Mouse (Mus musculus) E14TG2a.4 (cell line): ENCODE measurements around the gene Gpc6.

Experiments
- CTCF ChIP-seq: conservative IDR thresholded peaks from 2 replicates; pipeline ENCODE4 v1.5.1; 2014; ENCODE audit warnings: low read length
- NANOG ChIP-seq: IDR thresholded peaks from 2 replicates; pipeline ENCODE4 v1.6.1; 2014; ENCODE audit warnings: borderline replicate concordance, low read length, mixed read lengths

DNA sequence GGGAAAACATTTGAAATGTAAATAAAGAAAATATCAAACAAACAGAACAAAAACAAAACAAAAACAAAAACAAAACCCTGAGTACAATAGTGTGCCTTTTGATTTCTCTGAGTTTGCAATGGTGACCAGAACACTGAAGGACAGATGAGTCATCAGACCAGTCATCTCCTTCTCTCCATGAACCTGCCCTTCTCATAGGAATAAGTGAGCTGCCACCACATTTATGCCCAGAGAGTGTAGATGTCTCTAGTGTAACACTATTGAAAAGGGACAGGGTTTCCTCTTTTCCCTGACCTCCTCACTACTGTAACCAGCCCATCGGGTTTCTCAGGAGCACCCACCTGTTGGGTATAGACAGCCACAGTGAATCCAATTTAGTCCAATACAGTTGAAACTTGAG, 14.4 kb downstream of the Gpc6 start:
- no peak for TF ChIP-seq NANOG
- TF ChIP-seq CTCF: no peak
